Mouse (Mus musculus): Measurements from ENCODE around the gene Gstt3.

- TF ChIP-seq CTCF (IDR thresholded peaks at IDR 0.05; ENCODE audit: control insufficient read depth, insufficient read depth, low read length) = 0 out of 2 replicates have a peak, but pooled peaks have one; percentile 7
- TF ChIP-seq POLR2A (IDR thresholded peaks at IDR 0.05; ENCODE audit: borderline replicate concordance, control insufficient read depth, low read depth, low read length) = peak; percentile 77
Observed at GRCm38 (mm10) chr10:75763682-75764518, 17.3 kb downstream of the Gstt3 start, which contains the start of gene Cabin1.

Measured in bone marrow, adult 2 months (tissue).